In the genomic region with DNA sequence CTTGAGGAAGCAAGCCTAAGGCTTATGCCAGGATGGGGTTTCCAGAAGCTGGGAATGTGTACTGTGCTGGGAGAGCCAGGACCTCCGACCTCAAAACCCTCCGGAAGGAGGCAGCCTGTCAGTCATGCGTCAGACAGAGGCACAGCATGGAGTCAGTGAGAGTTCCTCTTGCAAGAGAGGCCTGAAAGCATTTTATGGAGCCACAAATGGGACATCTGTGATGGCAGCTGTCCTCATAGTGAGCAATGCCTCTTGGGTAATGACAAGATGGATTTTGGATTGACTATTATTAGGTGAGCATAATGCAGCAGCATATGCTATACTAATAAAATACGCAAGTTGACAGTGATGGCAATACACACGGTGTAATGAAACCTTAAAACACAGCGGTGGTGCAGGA, we compare ENCODE assay signal across 13 mouse cellular contexts.
DNase-seq lines count a peak whose midpoint lies in the region; ATAC-seq and TF ChIP-seq lines count a peak whose summit lies in the region.
"Had no signal": no experiment of that assay in that cellular context is flagged by ENCODE, and none has a peak within 500 bp of the region (broad histone marks: within the 10 kb centered on the region; RNA-seq: fewer than 3 reads in every experiment).

No protein-coding gene starts in this region.

- 44% methylated on average over 6 of the region's 6 CpGs for WGBS in neural tube, embryonic 12.5 days
- 35% methylated on average over 6 of the region's 6 CpGs for WGBS in neural tube, embryonic 15.5 days
- WGBS in hindbrain, postnatal 0 days, result 31% methylated on average over 6 of the region's 6 CpGs

- H3K4me1 ChIP-seq in neural tube, embryonic 12.5 days, result no peaks in the 10 kb centered on the region
- no peaks in the 10 kb centered on the region for H3K4me1 ChIP-seq in neural tube, embryonic 15.5 days
- no peaks in the 10 kb centered on the region for H3K4me1 ChIP-seq in hindbrain, postnatal 0 days (ENCODE audit: insufficient read depth, low read length)
- H3K4me1 ChIP-seq: embryonic facial prominence, embryonic 15.5 days; heart, embryonic 13.5 days; liver, embryonic 12.5 days had no signal

- peak; percentile 33 for DNase-seq in embryo, embryonic 10 days (ENCODE audit: low spot score)
- peak; percentile 61 for DNase-seq in hindbrain, postnatal 0 days (ENCODE audit: low spot score)
- peak; percentile 9 for DNase-seq in retina, embryonic 14.5 days (ENCODE audit: low spot score)
- no peak for DNase-seq in left cerebral cortex, postnatal 10 days (ENCODE audit: extremely low spot score in 1 of 2, low spot score in 2 of 2)
- no peak for DNase-seq in urinary bladder, postnatal 36 days (ENCODE audit: low spot score in 2 of 2)
- no peak for DNase-seq in kidney, postnatal 36 days
- DNase-seq: kidney, adult 18-20 months; lung, postnatal 4 days had no signal

- H3K4me2 ChIP-seq in neural tube, embryonic 12.5 days (replicated peaks), result no peak overlapping the region
- H3K4me2 ChIP-seq in neural tube, embryonic 15.5 days, result no peak overlapping the region
- no peak overlapping the region for H3K4me2 ChIP-seq in hindbrain, postnatal 0 days (ENCODE audit: low read depth, low read length)
- H3K4me2 ChIP-seq: embryonic facial prominence, embryonic 15.5 days; heart, embryonic 13.5 days; liver, embryonic 12.5 days had no signal

- intact Hi-C loops in left cerebral cortex, postnatal 10 days (cut with DNase I), result no loop called here

- no peaks in the 10 kb centered on the region for H3K27me3 ChIP-seq in neural tube, embryonic 12.5 days (replicated peaks)
- H3K27me3 ChIP-seq in neural tube, embryonic 15.5 days (replicated peaks), result no peaks in the 10 kb centered on the region
- H3K27me3 ChIP-seq in hindbrain, postnatal 0 days (ENCODE audit: insufficient read depth, low read length), result no peaks in the 10 kb centered on the region
- H3K27me3 ChIP-seq: embryonic facial prominence, embryonic 15.5 days; heart, embryonic 13.5 days had no signal

- no peak for TF ChIP-seq CTCF in hindbrain, postnatal 0 days (IDR thresholded peaks at IDR 0.05; ENCODE audit: low read depth)

- no peaks in the 10 kb centered on the region for H3K9me3 ChIP-seq in neural tube, embryonic 12.5 days
- H3K9me3 ChIP-seq in neural tube, embryonic 15.5 days (replicated peaks), result no peaks in the 10 kb centered on the region
- no peaks in the 10 kb centered on the region for H3K9me3 ChIP-seq in hindbrain, postnatal 0 days (ENCODE audit: low read length)
- H3K9me3 ChIP-seq: embryonic facial prominence, embryonic 15.5 days; heart, embryonic 13.5 days; liver, embryonic 12.5 days had no signal

- 0 out of 2 replicates have a peak, but pooled peaks have one; percentile 33 for ATAC-seq in neural tube, embryonic 12.5 days (ENCODE audit: low FRiP score, low read depth)
- ATAC-seq in neural tube, embryonic 15.5 days (ENCODE audit: low FRiP score), result no peak
- peak; percentile 55 for ATAC-seq in hindbrain, postnatal 0 days
- ATAC-seq: liver, embryonic 12.5 days had no signal

- no peaks in the 10 kb centered on the region for H3K36me3 ChIP-seq in neural tube, embryonic 12.5 days
- peaks cover 20% of the 10 kb centered on the region; the same call in 1 of the 2 replicates for H3K36me3 ChIP-seq in neural tube, embryonic 15.5 days
- H3K36me3 ChIP-seq in hindbrain, postnatal 0 days (ENCODE audit: insufficient read depth, low read length), result peaks cover 5% of the 10 kb centered on the region; the same call in 1 of the 2 replicates
- H3K36me3 ChIP-seq: embryonic facial prominence, embryonic 15.5 days; liver, embryonic 12.5 days had no signal

- no peak overlapping the region for H3K4me3 ChIP-seq in neural tube, embryonic 12.5 days
- H3K4me3 ChIP-seq in neural tube, embryonic 15.5 days (replicated peaks), result no peak overlapping the region
- H3K4me3 ChIP-seq in hindbrain, postnatal 0 days (ENCODE audit: low read length), result no peak overlapping the region
- H3K4me3 ChIP-seq: embryonic facial prominence, embryonic 15.5 days; heart, embryonic 13.5 days; liver, embryonic 12.5 days had no signal

- no peak overlapping the region for H3K27ac ChIP-seq in neural tube, embryonic 12.5 days
- H3K27ac ChIP-seq in neural tube, embryonic 15.5 days (replicated peaks), result no peak overlapping the region
- H3K27ac ChIP-seq in hindbrain, postnatal 0 days, result no peak overlapping the region
- H3K27ac ChIP-seq: embryonic facial prominence, embryonic 15.5 days; heart, embryonic 13.5 days; liver, embryonic 12.5 days had no signal

- H3K9ac ChIP-seq in neural tube, embryonic 12.5 days, result no peak overlapping the region
- no peak overlapping the region for H3K9ac ChIP-seq in neural tube, embryonic 15.5 days (replicated peaks)
- H3K9ac ChIP-seq in hindbrain, postnatal 0 days (replicated peaks; ENCODE audit: low read length), result no peak overlapping the region
- H3K9ac ChIP-seq: embryonic facial prominence, embryonic 15.5 days; heart, embryonic 13.5 days; liver, embryonic 12.5 days had no signal

Comparison
In these comparisons a context has a peak if more than half of its experiments do, and no peak if none do; other contexts are left out.
1. DNase-seq: peak in embryo, embryonic 10 days (single experiment), hindbrain, postnatal 0 days (single experiment) and retina, embryonic 14.5 days (single experiment); none in left cerebral cortex, postnatal 10 days (0 of 2), urinary bladder, postnatal 36 days (0 of 2) and kidney, postnatal 36 days (0 of 2).